Mouse (Mus musculus) urinary bladder, postnatal 14 days (tissue): ENCODE data around the gene Slc26a8.

Experiments used
- DNase-seq: peaks from one replicate; pipeline ENCODE4 v3.0.0; 2021; ENCODE audit warnings: low spot score

Gene Slc26a8

DNA sequence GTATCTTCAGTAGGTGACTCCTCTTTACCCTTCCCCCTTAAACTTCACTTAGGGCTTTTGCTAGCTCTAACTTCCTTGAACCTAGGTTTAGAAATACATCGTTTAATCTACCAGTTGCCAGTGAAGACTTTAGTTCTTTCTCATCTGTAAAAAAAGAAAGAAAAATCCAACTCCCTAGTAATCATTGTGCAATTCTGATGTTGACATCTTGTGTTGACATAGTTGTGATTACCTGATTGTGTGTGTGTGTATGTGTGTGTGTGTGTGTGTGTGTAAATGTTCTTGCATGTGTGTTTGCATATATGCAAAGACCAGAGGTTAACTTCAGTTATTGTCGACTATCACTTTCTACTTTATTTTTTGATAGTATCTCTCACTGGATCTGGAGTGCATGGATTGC lies 8.6 kb upstream of the Slc26a8 start:
- DNase-seq: no peak

GRCm38 (mm10) chr17:28698245-28698644 lies 8.2 kb upstream of the Slc26a8 start:
- DNase-seq: no peak

DNA sequence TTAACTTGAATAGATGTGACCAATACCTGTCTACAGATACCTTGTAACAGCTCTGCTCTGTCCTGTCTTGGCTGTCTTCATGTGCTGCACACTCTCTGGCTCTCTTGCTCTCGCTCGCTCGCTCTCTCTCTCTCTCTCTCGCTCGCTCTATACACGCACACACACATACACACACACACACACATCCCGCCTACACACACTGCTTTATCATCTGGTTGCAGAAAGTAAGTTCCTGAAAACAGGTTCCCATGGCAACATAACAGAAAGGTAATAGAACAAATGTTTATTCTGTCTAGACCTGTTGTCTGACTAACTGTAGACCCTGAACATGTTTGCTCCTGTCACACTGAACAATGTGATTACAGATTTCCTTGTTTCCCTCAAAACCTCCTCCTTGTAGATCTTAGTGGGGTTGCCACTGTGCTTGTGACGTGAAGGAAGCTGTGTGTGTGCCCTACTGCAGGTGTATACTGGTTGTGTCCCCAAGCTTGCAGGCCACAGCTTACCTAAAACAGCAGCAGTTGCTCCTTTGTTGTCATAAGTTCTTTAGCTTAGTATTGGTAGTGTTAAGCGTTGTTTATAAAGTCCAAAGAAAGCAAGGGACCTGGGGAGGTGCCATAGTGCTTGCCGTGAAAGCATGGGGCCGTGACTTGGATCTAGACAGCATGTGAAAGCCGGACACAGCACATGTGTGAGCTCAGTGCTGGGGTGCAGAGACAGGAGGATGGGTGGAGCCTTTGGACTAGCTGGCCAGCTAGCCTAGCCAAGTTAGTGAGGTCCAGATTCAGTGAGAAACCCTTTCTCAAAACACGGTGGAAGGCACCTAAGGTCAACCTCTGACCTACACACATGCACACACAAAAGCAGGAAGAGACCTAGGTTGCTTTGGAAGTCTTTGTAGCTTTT lies 7.5 kb upstream of the Slc26a8 start:
- DNase-seq: peak; percentile 28

DNA sequence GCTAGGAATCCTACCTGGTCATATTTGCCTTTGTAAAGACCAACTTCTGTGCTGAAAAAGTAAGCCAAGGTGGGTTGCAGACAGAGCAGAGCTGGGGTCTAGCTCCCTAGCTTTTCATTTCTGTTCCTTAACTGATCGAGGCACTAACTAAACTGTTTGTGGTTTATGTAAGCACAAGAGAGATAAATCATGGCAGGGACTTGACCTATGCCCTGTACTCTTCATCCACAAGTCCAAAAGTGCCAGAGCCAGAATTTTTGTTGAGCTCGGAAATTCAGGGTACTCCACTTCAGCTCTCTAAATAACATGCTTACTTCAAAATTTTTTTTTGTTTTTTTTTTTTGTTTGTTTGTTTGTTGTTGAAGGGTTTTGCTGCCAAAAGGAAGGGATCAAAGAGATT lies 6.6 kb upstream of the Slc26a8 start:
- no peak for DNase-seq

DNA sequence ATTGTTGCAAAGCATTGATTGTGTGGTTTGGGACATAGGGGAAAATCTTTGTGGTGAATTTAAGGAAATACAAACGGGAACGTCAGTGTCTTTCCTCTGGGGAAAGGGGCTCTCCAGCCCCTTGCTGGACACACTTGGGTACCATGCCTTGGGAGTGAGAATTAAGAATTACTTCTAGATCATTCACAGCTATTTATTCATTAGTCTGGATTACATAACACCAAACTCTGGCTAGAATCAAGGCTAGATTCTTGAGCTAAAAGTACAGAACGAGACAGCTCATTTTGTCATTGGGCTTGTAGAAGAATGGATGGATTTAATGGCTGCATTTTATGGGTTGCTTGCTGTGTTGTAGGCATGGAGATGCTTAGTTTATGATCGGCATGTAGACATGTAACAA lies 4.8 kb upstream of the Slc26a8 start:
- no peak for DNase-seq

GRCm38 (mm10) chr17:28694078-28694477 lies 4.0 kb upstream of the Slc26a8 start:
- DNase-seq: no peak

DNA sequence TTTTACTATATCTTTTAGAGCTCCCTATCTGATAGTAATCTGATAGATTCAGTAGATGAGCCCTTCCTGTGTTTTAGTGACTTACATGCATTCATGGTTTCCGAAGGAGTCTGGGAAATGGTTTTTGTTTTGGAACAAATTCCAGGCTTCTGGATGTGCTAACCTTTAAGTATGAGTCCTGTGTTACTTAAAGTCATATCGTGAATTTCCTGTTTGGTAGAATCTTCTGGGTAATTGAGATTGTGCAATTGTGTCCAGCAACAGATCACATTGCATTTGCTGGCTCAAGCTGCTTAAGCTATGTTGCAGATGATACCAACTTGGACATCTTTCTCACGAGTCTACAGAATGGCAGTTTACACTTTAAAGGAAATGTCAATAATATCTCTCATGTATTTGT lies 3.1 kb upstream of the Slc26a8 start:
- DNase-seq: no peak

GRCm38 (mm10) chr17:28692341-28692710 lies 2.3 kb upstream of the Slc26a8 start:
- peak; percentile 56 for DNase-seq

DNA sequence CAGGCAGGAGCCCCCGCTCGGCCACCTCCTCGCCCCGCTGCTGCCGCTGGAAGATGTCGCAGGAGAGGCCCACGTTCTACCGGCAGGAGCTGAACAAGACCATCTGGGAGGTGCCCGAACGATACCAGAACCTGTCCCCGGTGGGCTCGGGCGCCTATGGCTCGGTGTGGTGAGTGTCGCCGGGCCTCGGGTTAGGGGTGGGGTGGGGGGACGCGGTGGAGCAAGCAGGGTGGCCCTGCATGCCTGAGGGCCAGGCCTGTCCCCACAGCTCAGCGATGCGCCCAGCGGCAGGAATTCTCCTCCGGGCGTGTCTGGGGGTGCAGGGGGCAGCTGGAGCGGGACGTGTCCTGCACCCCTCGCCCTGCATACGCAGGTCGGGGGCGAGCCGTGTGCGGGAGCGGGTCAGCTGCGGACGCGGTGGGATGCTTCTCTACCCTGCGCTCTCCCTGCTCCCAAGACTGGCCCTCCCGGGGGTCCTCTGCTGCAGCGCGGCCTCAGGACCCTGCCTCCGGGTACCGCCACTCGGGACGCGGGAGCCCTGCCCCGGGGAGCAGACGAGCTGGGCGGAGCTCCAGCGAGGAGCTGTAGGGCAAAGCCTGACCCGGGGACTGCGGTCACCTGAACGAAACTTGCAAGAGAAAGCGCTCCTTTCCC lies 1.8 kb upstream of the Slc26a8 start:
- peak; percentile 55 for DNase-seq

- DNase-seq: peak; percentile 100
Measured at GRCm38 (mm10) chr17:28690776-28691686, 998 bp upstream of the Slc26a8 start, which contains the start of gene Mapk14. Mapk14 (plus strand) TSS chr17:28691329.

DNA sequence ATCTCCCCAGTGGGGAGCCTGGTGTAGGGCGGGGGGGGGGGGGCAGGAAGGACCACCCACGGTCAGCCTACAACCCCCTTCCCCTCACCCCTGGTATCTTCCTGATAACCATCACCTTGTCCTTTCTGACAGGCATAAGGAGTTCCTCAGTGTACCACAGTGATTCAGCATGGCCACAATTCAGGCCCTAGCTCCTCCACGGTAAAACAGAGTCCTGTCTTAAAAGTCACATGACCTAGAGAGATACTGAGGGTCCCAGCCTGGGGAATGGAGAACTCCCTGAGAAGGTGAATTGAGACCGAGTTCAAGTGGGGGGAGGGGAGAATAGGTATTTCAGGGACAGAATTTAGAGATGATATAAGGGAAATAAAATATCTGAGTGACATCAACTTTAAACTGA lies 2.7 kb downstream of the Slc26a8 start:
- DNase-seq: no peak

DNA sequence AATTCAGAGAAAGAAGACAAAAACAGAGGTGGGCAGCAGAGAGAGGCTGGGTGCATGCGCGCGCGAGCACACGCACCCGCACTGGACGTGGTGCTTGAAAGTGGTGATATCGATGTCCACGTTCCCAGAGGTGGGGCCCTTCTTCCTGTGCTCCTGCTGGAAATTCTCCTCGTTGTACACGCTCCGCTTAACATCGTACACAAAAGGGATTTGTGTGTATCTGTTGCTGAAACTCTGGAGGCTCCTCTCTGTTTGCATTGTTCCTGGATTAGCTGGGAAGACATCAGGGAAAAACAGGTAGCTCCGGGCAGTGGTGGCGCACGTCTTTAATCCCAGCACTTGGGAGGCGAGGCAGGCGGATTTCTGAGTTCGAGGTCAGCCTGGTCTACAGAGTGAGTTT lies 5.4 kb downstream of the Slc26a8 start:
- DNase-seq: no peak

GRCm38 (mm10) chr17:28683601-28684000 lies 6.4 kb downstream of the Slc26a8 start:
- DNase-seq: no peak

DNA sequence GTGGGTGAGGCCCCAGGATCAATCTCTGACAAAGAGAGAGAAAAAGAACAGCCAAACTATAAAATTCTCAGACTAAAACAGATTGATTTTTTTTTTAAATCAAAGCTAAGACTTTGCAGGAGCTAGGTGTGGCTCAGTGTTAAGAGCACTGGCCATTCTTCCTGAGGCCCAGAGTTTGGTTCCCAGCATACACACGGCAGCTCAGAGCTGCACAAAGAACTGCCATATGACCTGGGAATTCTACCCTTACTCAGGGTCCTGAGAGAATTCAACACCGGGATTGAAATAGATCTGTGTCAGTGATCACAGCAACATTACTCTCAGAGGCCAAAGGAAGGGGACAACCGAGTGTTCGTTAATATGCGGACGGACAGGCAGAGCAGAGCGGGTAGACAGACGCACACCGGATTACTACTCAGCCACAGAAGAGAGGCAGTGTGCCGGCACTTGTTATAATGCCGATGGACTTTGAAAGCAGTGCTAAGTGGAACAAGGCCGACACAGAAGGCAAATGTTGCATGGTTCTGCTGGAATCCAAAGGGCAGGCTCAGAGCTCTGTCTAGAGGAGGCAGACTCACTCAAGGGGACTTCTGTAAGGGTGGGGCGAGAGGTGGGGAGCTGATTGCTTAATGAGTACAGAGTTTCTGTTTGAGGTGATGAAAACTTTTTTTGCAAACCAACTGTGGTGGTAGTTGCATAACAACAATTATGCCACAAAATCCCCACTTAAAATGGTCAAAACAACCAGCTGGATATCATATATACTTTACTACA lies 7.5 kb downstream of the Slc26a8 start:
- DNase-seq: no peak

- DNase-seq: no peak
Measured at GRCm38 (mm10) chr17:28659564-28659963, 30.5 kb downstream of the Slc26a8 start.

DNA sequence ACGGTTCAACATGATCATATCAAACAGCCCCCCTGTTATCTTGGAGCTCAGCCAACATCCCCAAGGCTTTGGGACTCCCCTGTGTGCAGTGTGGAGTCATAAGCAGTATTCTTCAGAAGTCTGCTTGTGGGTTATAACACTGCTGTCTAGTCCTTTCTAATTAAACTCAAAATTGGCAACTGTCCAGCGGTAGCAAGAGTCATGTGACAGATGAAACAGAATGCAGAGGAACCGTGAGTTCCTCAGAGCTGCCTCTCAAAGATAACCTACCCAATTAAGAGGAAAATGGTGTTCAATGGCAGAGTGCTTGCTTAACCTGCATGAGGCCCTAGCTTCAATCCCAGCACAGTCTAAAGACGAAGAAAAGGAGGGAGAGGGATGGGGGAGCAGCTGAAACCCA lies 32.1 kb downstream of the Slc26a8 start:
- DNase-seq: no peak

GRCm38 (mm10) chr17:28650268-28650667 lies 39.8 kb downstream of the Slc26a8 start:
- no peak for DNase-seq

DNA sequence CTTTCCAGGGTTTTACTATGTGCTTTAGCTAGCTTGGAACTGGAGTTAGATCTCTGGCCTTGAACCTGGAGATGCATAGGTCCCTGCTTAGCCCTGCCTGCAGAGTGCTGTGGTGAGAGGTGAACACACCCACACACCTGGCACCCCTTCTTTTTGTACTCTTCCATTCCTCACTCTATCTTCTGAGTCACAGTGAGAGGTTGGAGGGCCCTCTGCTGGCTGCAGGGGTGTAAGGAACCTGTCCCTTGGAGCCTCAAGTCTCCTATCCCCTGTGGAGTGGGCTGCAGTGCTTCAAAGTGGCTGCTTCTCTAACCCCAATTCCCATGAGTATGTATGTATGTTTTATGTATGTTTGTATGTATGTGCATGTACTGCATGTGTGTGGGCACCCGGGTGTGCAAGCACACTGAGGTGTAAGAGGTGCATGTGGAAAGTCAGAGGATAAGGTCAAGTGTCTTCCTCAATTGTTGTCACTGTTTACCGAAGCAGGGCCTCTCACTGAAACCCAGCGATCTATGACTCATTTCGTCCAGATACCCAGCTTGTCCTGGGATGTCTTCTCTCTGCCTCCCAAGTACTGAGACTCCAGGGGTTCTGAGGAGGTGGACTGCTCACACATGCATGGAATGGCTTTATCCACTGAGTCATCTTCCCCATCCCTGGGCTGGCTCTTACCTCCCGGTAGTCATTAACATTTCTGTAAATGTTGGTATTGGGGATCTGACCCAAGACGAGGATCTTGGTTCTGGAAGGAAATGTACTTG lies 41.2 kb downstream of the Slc26a8 start:
- peak; percentile 24 for DNase-seq

GRCm38 (mm10) chr17:28646221-28646620 lies 43.8 kb downstream of the Slc26a8 start:
- DNase-seq: no peak

DNA sequence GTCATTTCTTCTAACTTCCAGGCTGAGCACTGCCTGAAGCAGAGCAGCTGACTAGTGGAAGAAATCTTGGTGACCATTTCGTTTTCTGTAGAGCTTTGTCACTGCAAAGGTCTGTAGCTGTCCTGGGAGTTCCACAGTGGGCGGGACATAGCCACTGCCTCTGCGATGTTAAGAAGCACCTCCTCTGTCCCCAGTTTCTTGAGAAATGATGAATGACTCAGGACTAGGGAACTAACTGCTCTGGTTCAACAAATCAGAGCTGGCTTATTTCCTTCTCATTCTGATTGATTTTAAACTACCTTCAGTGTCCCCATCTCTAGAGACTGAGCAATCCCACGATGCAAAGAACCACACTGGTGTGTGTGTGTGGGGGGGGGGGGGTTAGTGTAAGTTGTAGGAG lies 45.9 kb downstream of the Slc26a8 start:
- no peak for DNase-seq

DNA sequence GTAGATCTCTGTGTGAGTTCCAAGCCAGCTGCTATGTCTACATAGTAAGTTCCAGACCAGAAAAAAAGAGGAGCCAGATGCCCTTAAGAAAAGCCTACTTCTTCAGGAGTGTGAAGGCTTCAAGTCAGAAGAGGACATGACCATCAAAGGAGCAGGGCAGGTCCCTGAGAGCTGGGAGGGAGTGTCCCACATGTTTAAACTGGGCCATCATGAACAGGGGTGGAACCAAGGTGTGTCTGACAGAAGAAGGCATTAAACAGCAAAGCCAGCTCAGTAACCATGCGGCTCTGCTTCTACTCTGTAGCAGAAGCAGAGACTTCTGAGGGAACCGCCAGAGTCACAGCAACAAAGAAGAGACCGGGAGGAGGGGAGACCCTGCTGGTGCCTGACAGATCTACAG lies 46.3 kb downstream of the Slc26a8 start:
- DNase-seq: no peak
